Mouse (Mus musculus) granulocyte monocyte progenitor cell, adult 5-6 weeks (primary cell): ENCODE measurements around the gene Drc3. TPM values are rescaled to one million over a fixed set of nuclear protein-coding genes. Genes with fewer than 3 reads are reported as not detected.
A peak's percentile ranks its signal among the peaks of the same experiment; 100 is the strongest.

Experiments
- ATAC-seq: replicated peaks from 2 replicates; pipeline ENCODE4 v1.8.0; 2016; ENCODE audit warnings: mild to moderate bottlenecking, moderate TSS enrichment, inconsistent platforms; ENCODE audit not compliant: poor library complexity, severe bottlenecking
- total RNA-seq, 2 experiments: library from RNA; stranded (forward) in 1 of 2; stranded (reverse) in 1 of 2; fragments of 200-712, 200-1000 nt in 1 of 2; fragments of >200 nt in 1 of 2; fragmentation: Nextera tagmentation in 1 of 2; gene quantifications; 2 replicates each; pipeline ENCODE4 v1.2.3; 2014 to 2017

Drc3 gene
- 1.8 TPM in 1 of 2 replicates, not detected in the other for total RNA-seq (2014; fragmentation: Nextera tagmentation)
- total RNA-seq (2017) = 0.52 and 1.2 TPM in 2 replicates

GRCm38 (mm10) chr11:60352559-60353411 lies at the start of gene Drc3, which contains the start of gene Tom1l2:
Gene Drc3, plus strand, starts transcription at chr11:60353329.
Gene Tom1l2, minus strand, starts transcription at chr11:60352905.
- peak; percentile 93 for ATAC-seq

- no peak for ATAC-seq
Observed at GRCm38 (mm10) chr11:60303497-60303896, 49.6 kb upstream of the Drc3 start.

GRCm38 (mm10) chr11:60305611-60306010 lies 47.5 kb upstream of the Drc3 start:
- peak; percentile 83 for ATAC-seq

GRCm38 (mm10) chr11:60306834-60307233 lies 46.3 kb upstream of the Drc3 start:
- ATAC-seq = 0 out of 2 replicates have a peak, but pooled peaks have one; percentile 39

- 0 out of 2 replicates have a peak, but pooled peaks have one; percentile 31 for ATAC-seq
Observed at GRCm38 (mm10) chr11:60307375-60307825, 45.7 kb upstream of the Drc3 start.

GRCm38 (mm10) chr11:60308061-60308460 lies 45.1 kb upstream of the Drc3 start:
- ATAC-seq = no peak

- ATAC-seq = no peak
Observed at GRCm38 (mm10) chr11:60308506-60309116, 44.5 kb upstream of the Drc3 start.

- ATAC-seq = no peak
Observed at GRCm38 (mm10) chr11:60309875-60310274, 43.3 kb upstream of the Drc3 start.

- no peak for ATAC-seq
Observed at GRCm38 (mm10) chr11:60311025-60311854, 41.9 kb upstream of the Drc3 start.

- no peak for ATAC-seq
Observed at GRCm38 (mm10) chr11:60316250-60316649, 36.9 kb upstream of the Drc3 start.

- no peak for ATAC-seq
Observed at GRCm38 (mm10) chr11:60316883-60317282, 36.2 kb upstream of the Drc3 start.

- ATAC-seq = no peak
Observed at GRCm38 (mm10) chr11:60317376-60318102, 35.6 kb upstream of the Drc3 start.

- no peak for ATAC-seq
Observed at GRCm38 (mm10) chr11:60318716-60319115, 34.4 kb upstream of the Drc3 start.

GRCm38 (mm10) chr11:60319257-60320066 lies 33.7 kb upstream of the Drc3 start:
- ATAC-seq = no peak

- no peak for ATAC-seq
Observed at GRCm38 (mm10) chr11:60320426-60321037, 32.6 kb upstream of the Drc3 start.

- no peak for ATAC-seq
Observed at GRCm38 (mm10) chr11:60321438-60321837, 31.7 kb upstream of the Drc3 start.

GRCm38 (mm10) chr11:60323731-60324130 lies 29.4 kb upstream of the Drc3 start:
- no peak for ATAC-seq

- ATAC-seq = no peak
Observed at GRCm38 (mm10) chr11:60330551-60330950, 22.6 kb upstream of the Drc3 start.

- no peak for ATAC-seq
Observed at GRCm38 (mm10) chr11:60333461-60333860, 19.7 kb upstream of the Drc3 start.
